Mouse (Mus musculus) neural tube, embryonic 10.5 days (tissue): ENCODE data around the gene B3gat1.

Source experiments
- DNase-seq: peaks from one replicate; pipeline ENCODE4 v3.0.0-alpha.2; 2017; ENCODE audit warnings: low spot score; ENCODE audit errors: extremely low spot score

Gene B3gat1

DNA sequence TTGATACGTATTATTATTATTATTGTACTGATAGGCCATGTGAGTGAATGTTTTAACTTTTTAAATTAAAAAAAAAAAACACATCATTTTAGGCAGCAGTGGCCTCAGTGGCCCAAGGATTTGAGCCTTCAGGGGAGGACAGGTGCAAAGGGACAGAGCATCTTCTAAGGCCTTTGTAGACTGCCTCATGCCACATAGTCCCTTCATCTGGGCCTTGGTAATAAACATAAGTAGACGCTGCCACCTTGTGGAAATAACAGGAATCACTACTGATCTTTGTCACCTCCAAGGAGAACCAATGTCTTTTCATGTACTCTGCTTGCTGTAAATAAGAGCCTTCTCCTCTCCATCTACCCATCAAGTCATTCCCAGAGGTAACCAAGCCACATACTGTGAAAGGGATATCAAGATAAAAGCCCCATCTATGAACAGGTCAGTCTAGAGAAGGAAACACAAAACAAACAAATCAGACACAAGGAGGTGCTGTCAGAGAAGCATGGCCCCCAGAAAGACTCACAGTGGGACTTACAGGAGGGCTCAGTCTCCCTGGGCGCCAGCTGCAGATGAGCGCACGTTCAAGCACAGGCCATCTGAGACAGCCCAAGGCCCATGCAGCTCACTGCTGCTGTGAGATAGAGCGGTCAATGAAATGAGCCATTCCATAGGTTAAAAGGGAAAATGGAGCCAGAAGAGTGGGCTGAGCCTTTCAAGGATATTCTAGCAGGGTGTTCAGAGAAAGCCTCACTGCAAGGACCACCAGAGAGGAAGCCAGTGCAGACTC lies 42.8 kb downstream of the B3gat1 start:
- DNase-seq = peak; percentile 40

DNA sequence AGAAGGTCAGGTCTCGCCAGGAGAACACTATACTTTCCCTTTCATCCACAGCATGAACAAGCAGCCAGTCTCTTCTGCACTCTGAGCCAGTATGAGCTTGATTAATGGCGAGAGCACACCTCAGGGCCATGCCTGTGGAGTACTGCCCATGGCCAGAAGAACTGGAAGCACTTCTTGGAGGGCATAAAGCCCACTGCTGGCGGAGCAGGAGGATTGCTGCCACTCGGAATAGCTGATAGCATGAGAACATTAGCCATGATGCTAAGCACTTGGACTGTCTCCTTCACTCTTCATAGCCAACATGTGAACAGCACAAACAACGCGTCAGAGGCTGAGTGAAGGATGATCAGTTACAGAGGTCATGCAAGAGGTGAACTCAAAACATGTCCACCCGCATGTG lies 44.9 kb downstream of the B3gat1 start:
- no peak for DNase-seq

DNA sequence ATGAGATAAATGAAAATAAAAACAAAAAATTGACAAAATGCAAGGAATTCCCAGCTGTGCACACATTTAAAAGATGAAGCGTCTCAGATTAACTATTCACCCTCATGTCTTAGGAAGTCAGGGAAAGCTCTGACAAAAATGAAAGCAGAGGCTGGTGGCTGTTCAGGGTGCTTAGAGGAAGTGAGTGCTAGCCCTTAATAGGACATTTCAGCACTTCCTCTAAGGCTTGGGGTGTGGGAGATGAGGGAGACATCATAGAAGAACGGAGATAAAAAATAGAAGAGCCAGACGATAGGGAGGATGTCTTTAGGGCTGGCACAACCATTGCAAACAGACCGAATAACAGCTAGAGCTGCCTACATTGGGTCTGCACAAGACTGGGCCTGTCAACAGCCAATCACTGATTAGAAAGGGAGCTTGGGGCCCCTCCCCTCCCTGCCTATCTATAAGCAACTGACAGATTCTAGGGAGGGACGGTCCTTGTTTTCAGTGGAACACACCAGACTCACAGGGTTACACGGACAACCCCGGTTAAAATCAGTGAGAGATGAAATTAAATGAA lies 50.0 kb downstream of the B3gat1 start:
- no peak for DNase-seq

GRCm38 (mm10) chr9:26792829-26793228 lies 59.3 kb downstream of the B3gat1 start:
- DNase-seq = no peak

DNA sequence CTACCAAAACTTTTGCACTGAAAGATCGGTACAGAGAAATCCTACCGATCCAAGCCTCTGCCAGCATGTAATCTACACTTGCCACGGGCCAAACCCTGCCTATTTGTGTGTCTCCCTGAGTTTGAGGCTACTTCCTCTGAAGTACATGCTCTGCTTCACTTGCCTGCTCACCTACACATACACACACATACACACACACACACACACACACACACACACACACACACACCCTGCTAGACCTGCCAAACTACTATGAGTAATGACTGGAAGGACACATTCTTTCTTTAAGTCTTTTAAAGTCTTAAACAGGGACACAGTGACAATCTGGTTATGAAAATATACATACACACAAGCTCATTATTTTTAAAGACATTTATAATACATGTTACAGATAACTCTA lies 64.7 kb downstream of the B3gat1 start:
- DNase-seq = no peak

- no peak for DNase-seq
Observed at GRCm38 (mm10) chr9:26798731-26799130, 65.2 kb downstream of the B3gat1 start.

- no peak for DNase-seq
Observed at GRCm38 (mm10) chr9:26800357-26800756, 66.8 kb downstream of the B3gat1 start.

GRCm38 (mm10) chr9:26804321-26804720 lies 70.8 kb downstream of the B3gat1 start:
- no peak for DNase-seq

GRCm38 (mm10) chr9:26805935-26806666 lies 72.6 kb downstream of the B3gat1 start, which contains the start of gene Glb1l2:
Glb1l2 (minus strand) TSS chr9:26806468.
- DNase-seq = peak; percentile 97

GRCm38 (mm10) chr9:26808735-26809134 lies 75.2 kb downstream of the B3gat1 start:
- DNase-seq = no peak
